Mouse (Mus musculus): ENCODE data around the gene Samd4b.
"Not testable (repeated sequence)": the region's sequence is repeated elsewhere in the genome, so short reads cannot be mapped to it uniquely, and the experiment has no call there.

Gene Samd4b

DNA sequence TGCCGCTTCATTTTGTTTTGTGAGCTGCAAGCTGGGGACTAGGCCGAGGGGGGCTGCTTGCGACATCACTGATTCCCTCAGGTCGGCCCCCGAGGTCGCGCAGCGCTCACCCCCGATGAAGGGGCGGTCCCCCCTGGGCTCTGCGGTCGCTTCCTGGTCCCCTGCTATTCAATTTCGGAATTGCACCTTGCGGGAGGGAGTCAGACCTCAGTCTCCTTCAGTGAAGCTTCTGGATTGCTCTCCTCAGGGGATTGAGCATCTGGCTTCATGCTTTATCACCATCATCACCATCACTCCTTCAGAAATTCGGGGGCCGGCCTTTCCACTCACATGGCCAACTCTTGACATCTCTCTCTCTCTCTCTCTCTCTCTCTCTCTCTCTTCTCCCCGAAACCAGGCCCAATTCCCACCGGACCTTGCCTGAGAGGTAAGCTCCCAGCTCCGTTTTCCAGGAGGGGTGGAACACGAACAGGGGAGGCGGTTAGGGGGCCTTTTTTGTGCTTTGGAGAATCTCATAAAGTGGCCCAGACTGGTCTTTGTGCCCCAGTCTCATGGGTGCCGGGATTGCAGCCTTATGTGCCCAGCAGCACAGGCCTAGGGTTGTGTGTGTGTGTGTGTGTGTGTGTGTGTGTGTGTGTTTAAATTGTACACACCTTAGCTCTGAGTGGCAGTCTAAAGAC lies 204.5 kb downstream of the Samd4b start:
- DNase-seq = no peak

DNA sequence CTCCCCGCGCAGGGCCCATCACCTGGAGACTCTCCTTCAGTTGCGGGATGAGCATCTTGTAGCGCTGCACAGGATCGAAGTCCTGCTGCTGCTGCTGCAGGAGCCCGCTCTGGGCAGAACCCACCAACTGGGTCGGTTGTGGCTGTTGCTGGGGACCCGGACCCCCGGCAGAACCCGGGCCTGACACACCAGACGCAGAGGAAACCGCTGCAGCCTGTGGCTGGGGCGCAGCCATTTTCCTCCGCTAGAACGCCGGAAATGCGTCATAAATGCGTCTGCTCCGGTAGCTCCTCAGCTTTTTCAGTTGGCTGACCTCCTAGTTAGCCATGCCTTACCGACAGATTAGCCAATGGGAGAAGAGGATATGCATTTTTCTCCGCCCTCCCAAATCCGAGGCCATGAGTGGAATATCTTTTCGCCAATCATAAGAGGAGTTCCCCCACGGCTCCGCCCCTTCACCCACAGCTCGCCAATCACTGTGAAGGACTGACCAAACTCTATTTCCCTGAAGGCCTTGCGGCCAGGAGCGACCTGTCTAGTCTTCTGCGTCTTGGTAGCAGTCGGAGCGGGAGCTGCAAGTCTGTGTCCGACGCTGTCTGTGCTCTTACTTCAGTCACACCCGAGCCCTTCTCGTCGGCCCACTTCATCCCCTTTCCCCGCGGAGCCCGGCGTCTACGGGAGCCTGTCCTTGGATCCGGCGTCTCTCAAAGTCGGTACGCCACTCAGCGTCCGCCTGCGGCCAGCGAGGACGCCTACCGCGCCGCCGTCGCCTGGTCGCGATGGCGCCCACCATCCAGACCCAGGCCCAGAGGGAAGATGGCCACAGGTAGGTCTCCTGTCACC lies 205.3 kb downstream of the Samd4b start, which contains the start of the genes Med29 and Paf1:
Gene Med29, minus strand, starts transcription at position 280 of the 843 bp plus-strand sequence.
Gene Paf1, plus strand, starts transcription at position 523 of the 843 bp plus-strand sequence.
- DNase-seq = peak; percentile 94 to 97

DNA sequence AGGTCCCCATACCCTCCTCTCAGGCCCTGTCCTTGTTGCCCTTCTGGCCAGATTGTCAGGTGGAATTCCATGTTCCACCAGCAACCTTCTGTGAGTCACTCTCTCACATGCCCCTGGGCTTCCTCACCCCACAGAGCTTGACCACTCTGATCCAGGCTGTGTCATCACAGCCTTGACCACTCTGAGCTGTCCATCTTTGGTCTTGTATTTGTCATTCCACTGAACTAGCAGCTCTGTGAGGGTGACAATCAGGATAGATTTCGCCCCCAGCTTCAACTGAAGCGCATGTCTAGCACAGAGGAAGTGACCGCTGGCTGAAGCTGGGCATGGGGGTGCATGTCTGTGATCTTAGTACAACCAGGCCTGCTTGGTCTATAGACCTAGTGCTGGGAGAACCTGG lies 207.6 kb downstream of the Samd4b start:
- no peak for DNase-seq

- DNase-seq = not testable (repeated sequence)
Measured at GRCm38 (mm10) chr7:28387384-28387783, 210.6 kb downstream of the Samd4b start.

DNA sequence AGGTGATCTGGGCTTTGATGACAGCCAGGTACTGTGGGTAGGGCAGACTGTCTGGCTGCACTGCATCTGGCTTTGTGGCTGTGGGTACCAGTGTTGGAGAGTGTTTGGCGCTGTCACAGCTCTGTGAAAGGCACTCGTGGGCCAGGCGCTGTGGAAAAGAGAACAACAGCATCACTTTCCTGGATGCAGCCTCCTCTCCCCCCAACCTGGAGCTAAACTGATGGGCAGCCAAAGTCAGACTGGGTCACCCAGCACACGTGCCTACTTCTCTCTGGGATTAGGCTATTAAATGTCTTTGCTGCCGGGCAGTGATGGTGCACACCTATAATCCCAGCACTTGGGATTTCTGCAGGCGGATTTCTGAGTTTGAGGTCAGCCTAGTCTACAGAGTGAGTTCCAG lies 211.1 kb downstream of the Samd4b start:
- not testable (repeated sequence) for DNase-seq

- peak; percentile 94 to 95 for DNase-seq
Measured at GRCm38 (mm10) chr7:28386462-28386861, 211.5 kb downstream of the Samd4b start.

- DNase-seq = peak in 1 of 2 experiments; percentile 37
Measured at GRCm38 (mm10) chr7:28386007-28386406, 211.9 kb downstream of the Samd4b start.

DNA sequence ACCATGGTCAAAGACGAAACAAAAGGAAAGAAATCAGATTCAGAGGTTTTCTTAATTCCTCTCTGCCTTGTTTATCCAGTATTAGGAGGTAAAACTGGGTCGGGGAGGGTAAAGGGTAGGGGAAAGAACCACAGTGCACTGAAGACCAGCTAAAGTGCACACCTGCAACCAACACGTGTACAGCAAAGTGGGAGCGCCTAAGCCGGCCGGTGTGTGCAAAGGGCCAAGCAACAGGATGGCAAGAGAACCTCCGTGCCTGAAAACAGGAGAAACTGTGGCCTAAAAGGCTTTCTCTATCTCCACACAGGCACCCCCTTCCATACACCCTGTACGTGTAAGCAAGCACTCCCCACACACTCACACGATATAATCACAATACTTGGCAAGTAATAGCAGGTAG lies 212.7 kb downstream of the Samd4b start:
- no peak for DNase-seq

DNA sequence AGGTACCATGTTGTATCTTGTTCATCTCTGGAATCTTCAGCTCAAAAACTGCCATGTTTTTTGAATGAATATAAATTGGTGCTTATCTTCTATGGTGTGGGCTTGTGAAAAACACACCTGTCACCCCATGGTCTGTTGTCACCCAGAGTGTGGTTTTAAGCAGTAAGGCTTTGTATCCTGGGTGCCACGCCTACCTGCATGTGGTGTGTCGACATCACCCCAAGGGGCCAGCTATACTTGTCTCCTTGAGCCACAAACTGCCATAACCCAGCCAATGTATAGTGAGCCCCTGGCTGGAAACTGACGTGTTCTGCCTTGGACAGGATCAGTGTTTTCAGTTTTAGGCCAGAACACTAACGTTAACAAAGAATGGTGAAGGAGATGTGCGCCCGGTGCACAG lies 213.8 kb downstream of the Samd4b start:
- no peak for DNase-seq

GRCm38 (mm10) chr7:28383606-28384005 lies 214.3 kb downstream of the Samd4b start:
- DNase-seq = no peak

DNA sequence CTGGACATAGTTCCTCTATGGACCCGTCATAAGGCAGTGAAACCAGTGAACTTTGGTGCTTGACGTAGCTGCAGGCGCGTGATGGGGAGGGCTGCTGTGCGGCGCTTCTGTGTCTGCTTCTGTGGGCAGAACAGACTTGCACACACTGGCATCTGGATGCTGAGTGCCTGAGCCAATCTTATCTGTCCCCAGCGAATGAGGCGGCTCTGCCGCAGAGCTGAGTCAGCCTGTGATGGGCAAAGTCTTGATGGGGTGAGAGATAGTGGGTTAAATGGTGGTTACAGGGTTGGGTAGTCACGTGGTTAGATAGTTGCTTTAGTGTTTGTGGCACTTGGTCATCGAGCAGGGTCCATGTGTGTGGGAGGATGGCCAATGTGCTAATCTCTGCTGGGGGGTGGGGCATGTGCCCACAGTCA lies 215.0 kb downstream of the Samd4b start:
- peak; percentile 38 to 63 for DNase-seq

- DNase-seq = no peak
Measured at GRCm38 (mm10) chr7:28382347-28382951, 215.5 kb downstream of the Samd4b start.

DNA sequence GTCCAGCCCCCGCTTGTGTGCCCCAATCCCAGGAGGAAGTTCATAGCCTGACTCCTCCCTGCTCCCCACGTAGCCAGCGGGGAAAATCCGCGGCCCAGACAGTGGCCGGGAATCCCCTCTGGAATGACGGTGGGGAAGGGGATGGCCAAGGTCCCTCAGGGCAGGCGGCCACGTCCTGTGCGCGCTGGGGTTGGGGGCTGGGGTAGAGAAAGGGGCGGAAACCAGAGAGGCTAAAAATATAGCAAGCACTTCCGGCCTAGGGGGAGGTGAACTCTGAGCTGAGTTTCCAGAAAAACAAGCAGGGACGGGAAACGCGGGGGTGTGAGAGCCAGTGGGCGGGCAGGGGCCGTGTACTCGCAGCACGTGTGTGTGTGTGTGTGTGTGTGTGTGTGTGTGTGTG lies 216.0 kb downstream of the Samd4b start:
- peak; percentile 91 to 95 for DNase-seq

DNA sequence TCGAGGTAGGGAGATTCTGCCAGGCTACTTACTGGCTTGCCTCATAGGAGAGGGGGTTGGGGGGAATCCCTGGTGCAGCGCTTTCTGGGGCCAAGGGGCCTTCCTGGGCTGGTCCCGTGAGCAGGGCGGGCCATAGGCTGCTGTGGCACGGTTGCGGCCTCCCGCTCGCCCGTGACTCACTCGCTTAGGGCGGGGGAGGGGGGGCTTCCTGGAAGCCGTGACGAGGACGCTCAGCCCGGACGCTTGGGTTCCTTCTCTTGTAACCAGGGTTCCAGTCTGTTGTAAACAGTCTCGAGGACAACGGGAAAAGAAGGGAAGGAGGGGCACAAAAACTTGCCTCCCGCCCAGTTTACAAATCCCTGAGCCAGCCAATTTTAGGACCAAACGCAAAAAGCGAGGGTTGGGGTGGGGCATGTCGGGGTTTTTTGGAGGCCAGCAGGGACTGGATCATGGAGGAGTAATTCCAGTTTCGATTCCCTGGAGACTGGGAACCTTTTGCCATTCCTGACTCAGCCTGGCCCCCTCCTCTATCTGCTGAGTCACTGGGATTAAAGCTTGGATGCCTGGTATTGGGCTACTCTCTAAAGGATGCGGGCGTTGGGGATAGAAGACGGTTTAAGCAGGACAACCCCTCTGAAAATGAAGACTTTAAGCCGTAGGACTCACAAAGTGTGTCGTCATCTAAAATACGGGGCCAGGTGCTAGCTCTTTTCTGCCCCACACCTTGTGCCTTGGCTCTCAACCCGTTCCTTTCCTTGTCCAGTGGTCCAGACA lies 216.7 kb downstream of the Samd4b start:
- DNase-seq = peak; percentile 77 to 86

DNA sequence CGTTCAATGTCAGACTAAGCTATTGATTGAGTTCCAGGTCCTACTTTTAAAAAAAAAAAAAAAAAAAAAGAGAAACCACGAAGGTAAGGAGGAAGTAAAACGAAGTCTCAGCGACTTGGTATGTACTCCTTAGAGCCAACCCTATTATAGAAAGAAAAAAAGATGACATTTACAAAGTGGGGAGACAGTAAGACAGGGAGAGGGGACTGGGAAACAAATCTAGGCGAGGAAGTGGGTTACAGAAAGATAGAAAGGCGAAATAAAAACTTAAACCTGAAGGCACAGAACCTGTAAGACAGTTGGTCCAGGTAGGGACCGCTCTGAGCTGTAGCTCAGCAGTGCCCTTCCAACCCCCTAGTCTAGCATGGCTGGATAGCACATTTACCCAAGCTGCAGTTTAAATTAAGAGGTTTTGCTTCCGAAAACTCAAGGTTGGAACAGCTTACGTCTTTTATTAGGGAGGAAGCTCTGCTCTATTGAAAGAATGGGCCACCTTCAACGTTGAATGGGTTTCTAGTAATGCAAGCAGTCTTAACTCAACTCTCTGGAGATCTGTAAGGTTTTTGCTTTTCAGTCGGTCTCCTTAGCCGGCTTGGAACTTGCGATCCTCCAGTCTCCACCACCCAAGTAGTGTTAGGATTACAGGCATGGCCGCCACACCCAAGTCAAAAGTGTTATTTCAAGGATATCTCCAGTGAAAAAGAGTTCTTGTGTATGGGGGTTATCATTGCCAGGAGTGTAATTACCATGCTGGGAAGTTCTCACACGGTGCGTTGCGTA lies 217.5 kb downstream of the Samd4b start, which contains the start of gene Zfp36:
Gene Zfp36, minus strand, starts transcription at position 17 of the 780 bp plus-strand sequence.
- no peak for DNase-seq

DNA sequence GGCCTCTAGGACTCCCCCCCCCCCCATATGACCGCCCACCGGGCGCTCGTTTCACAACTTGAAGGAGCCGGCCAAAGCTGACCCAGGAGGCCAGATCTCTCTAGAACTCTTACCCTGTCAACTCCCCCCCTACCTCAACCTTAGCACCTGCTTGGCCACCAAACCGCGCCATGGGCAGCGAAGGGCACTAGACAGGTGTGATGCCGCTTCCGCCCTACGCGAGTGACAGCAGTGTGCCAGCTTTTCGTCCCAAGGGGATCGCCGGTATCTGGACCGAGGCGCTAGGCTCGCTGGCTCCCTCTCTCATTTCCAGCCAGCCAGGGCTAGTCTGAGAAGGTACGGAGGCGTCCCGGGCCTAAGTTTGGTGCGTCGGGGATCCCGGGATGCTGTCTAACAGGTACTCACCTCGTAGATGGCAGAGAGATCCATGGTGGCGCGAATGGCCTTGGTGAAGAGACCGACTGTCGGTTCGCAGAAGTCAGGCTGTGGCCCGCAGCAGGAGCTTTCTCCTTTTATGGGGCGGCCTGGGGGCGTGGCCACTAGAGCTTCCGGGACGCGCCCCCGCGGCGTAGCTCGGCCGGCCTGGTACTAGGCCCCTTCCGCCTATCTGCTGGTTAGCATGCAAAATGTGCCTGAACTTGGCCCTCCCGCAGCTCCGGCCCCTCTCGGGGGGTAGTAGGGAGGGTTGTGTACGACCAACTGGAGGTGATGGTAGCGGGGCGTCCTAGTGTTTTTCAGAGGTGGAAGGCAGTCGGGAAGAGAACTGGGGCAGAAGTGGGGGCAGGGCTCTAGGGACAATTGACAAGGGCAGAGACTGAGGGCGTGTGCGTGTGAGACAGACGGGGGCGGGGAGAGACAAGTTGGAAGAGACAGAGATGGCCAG lies 218.9 kb downstream of the Samd4b start:
- DNase-seq = peak; percentile 98

- peak; percentile 69 to 82 for DNase-seq
Measured at GRCm38 (mm10) chr7:28378066-28378690, 219.8 kb downstream of the Samd4b start.

DNA sequence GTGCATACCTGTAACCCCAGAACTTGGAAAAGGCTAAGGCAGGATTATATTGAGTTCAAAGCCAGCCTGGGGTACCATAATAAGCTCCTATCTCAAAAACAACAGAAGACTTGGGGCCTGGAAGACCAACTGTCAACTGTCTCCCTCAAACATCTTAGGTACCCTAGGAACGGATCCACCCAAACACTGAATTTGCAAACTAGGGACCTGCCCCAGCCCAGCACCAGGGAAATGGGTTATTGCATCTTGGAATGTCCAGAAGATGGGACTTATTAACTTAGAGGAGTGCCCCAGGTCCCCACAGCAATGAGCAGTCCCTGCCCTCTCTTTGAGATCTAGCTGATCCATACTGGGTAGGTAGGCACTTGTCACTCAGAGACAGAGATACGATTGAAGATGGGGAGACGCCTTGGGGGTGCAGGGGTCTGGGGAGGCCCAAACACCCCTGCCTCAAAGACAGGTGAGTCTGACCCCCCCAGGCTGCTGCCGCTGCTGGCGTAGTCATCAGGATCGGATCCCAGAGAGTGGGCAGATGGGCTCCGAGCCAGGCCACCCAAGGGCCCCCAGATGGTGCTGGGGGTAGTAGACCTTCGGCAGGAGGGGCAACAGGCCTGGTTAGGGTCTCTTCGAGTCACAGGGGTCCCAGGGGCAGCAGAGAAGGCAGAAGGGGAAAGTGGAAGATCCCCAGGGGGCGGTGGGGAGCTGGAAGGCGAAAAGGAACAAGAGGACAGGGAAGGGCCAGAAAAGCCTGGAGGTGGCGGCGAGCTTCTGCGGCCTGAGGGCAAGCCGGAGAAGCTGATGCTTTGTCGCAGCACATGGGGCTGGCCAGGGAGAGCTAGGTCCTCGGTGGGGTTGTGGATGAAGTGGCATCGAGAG lies 220.5 kb downstream of the Samd4b start:
- peak; percentile 35 to 57 for DNase-seq
